Mouse (Mus musculus) hindbrain, embryonic 13.5 days (tissue): Measurements from ENCODE around the gene Mybpc2. TPM values are rescaled to one million over a fixed set of nuclear protein-coding genes. Genes with fewer than 3 reads are reported as not detected.

Experiments
- ATAC-seq: fragments of 200-750 bp; cut with Nextera tagmentation; 2 replicates; pipeline ENCODE4 v1.8.0; 2017; ENCODE audit warnings: moderate TSS enrichment; ENCODE audit not compliant: low FRiP score
- H3K27ac ChIP-seq: fragments of 300-500 bp; sonication (generic); 2 replicates; pipeline ENCODE4 v1.5.1; 2015; ENCODE audit warnings: inconsistent platforms, mild to moderate bottlenecking, moderate library complexity
- H3K27me3 ChIP-seq: fragments of 300-500 bp; sonication (generic); 2 replicates; pipeline ENCODE4 v1.6.1; 2015; ENCODE audit warnings: mild to moderate bottlenecking, inconsistent platforms
- H3K36me3 ChIP-seq: fragments of 300-500 bp; sonication (generic); 2 replicates; pipeline ENCODE4 v1.6.1; 2015; ENCODE audit warnings: mild to moderate bottlenecking, inconsistent platforms
- H3K4me1 ChIP-seq: fragments of 300-500 bp; sonication (generic); replicated peaks from 2 replicates; pipeline ENCODE4 v1.6.1; 2015; ENCODE audit warnings: inconsistent platforms
- H3K4me2 ChIP-seq: fragments of 300-500 bp; sonication (generic); 2 replicates; pipeline ENCODE4 v1.6.1; 2015; ENCODE audit warnings: inconsistent platforms, mild to moderate bottlenecking, moderate library complexity
- H3K4me3 ChIP-seq: fragments of 300-500 bp; sonication (generic); 2 replicates; pipeline ENCODE4 v1.5.1; 2015; ENCODE audit warnings: mild to moderate bottlenecking, inconsistent platforms
- H3K9ac ChIP-seq: fragments of 300-500 bp; sonication (generic); 2 replicates; pipeline ENCODE4 v1.6.1; 2015; ENCODE audit warnings: mild to moderate bottlenecking, inconsistent platforms
- H3K9me3 ChIP-seq: fragments of 300-500 bp; sonication (generic); 2 replicates; pipeline ENCODE4 v1.6.1; 2016; ENCODE audit warnings: inconsistent platforms
- whole genome bisulfite sequencing: fragments of 180-500 bp; shearing (Covaris S2); methylation state at CpG from one replicate; pipeline ENCODE4 v1.1.7; 2015; 5-methylcytosine and 5-hydroxymethylcytosine counted together
- polyA plus RNA-seq: library from polyadenylated mRNA; unstranded; fragments of >200 nt; fragmentation: Nextera tagmentation; extraction: Ambion mirVana; gene quantifications from 2 replicates; pipeline ENCODE4 v1.2.1, GENCODE M21; 2015

The Mybpc2 gene
- polyA plus RNA-seq, 1 experiment from 2014 or later, result 0.08 TPM

DNA sequence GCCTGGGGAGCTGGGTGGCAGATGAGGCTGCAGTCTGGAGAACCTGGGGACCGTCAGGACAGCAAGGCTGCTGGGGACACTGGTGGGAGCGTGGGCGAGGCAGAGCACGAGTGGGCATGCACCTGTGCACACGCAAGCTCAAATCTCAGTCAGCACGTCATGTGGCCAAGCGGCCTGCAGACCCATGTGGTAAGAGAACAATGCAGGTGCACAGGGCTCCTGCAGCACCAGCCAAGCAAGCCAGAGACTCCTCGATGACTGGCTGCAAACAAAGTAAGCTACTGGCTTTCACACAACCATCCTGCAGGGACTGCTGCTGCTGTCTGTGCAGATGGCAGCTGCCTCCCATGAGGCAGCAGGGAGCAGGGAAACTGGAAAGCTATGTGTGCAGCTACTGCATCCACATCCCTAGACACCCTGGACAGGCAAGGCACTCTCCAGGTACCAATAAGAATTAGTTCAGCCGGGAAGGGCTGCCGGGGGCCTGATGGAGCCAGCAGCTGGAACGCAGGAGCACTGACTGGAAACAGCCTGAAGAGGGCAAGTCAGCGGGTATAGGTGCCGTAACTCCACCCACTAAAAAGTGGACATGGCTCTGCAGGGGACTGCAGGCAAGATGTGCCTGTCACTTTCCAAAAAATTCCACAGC lies 37.4 kb downstream of the Mybpc2 start:
- Histone ChIP-seq H3K27me3 (peaks cover 11% of the 10 kb centered on the region), H3K36me3 (peaks cover 43% of the 10 kb centered on the region), H3K4me1 (peaks cover 23% of the 10 kb centered on the region), H3K9ac (peak overlapping the region; percentile 61), H3K4me3 (no peak overlapping the region), H3K27ac (peak overlapping the region; percentile 60), H3K4me2 (no peak overlapping the region), H3K9me3 (no peaks in the 10 kb centered on the region)
- ATAC-seq, result no peak
- 64% methylated on average over 13 of the region's 13 CpGs for WGBS

DNA sequence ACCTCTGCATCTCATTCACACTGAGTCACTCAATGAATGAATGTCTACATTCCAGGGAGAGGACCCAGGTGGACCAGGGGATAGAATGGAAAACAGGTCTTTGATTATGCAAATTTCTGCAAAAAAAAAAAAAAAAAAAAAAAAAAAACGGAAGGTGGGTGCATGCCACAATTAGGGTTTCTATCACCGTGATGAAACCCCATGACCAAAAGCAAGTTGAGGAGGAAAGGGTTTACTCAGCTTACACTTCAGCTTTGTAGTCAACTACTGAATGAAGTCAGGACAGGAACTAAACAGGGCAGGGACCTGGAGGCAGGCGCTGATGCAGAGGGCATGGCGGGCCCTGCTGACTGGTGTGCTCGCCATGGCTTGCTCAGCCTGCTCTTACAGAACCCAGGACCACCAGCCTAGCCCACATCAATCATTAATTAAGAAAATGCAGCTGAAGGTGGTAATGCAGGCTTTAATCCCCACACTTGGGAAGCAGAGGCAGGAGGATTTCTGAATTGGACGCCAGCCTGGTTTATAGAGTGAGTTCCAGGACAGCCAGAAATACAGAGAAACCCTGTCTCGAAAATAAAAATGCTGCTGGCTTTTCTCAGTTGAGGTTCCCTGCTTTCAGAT lies 38.8 kb downstream of the Mybpc2 start:
- Histone ChIP-seq H3K27ac (no peak overlapping the region), H3K4me2 (no peak overlapping the region), H3K4me1 (peaks cover 15% of the 10 kb centered on the region), H3K36me3 (peaks cover 29% of the 10 kb centered on the region), H3K4me3 (no peak overlapping the region), H3K9me3 (no peaks in the 10 kb centered on the region), H3K9ac (no peak overlapping the region), H3K27me3 (peaks cover 22% of the 10 kb centered on the region)
- ATAC-seq, result no peak; the same call in 1 of the 2 replicates
- 85% methylated on average over 7 of the region's 7 CpGs for WGBS

GRCm38 (mm10) chr7:44484841-44485571 lies 39.5 kb downstream of the Mybpc2 start:
- H3K4me1 ChIP-seq, result peaks cover 13% of the 10 kb centered on the region
- H3K27ac ChIP-seq, result 0 out of 2 replicates have a peak overlapping the region, but pooled peaks have one; percentile 12
- H3K36me3 ChIP-seq, result peaks cover 22% of the 10 kb centered on the region
- no peak overlapping the region for H3K9ac ChIP-seq
- peak; percentile 77 for ATAC-seq
- H3K4me2 ChIP-seq, result no peak overlapping the region
- no peaks in the 10 kb centered on the region for H3K9me3 ChIP-seq
- H3K4me3 ChIP-seq, result no peak overlapping the region
- peaks cover 28% of the 10 kb centered on the region for H3K27me3 ChIP-seq
- 36% methylated on average over 5 of the region's 5 CpGs for WGBS

GRCm38 (mm10) chr7:44484109-44484508 lies 40.3 kb downstream of the Mybpc2 start:
- no peak for ATAC-seq
- Histone ChIP-seq H3K4me2 (no peak overlapping the region), H3K9me3 (no peaks in the 10 kb centered on the region), H3K27me3 (peaks cover 37% of the 10 kb centered on the region), H3K4me3 (no peak overlapping the region), H3K36me3 (peaks cover 15% of the 10 kb centered on the region), H3K27ac (no peak overlapping the region), H3K4me1 (peaks cover 13% of the 10 kb centered on the region), H3K9ac (no peak overlapping the region)
- WGBS, result 96% methylated on average over 1 of the region's 1 CpGs

DNA sequence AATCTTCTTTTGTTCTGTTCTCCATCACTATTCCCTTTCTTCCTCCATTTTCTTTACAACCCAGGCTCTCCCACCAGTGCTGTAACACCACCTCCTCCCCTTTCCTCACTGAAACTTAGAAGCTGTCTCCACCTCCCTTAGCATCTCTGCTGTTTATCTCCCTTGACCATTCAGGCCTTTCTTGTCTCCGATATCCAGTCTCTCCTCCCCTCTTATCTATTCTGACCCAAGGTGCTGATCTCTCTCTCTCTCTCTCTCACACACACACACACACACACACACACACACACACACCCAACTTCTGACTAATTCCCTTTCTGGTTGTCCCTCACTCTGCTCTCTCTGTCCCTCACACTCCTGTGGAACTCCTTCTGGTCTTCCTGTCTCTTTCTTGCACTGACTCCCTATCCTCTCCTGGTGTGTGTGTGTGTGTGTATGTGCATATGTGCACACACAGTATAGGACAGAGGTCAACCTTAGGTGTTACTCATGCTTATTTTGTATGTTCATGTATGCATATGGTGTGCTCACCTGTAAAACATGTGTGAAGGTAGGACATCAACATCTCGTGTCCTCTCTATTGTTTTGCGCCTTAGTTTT lies 41.5 kb downstream of the Mybpc2 start:
- WGBS, result 73% methylated on average over 3 of the region's 3 CpGs
- Histone ChIP-seq H3K4me1 (peaks cover 9% of the 10 kb centered on the region), H3K36me3 (0 out of 2 replicates have a peak, but pooled peaks cover 3% of the 10 kb centered on the region), H3K27me3 (peaks cover 47% of the 10 kb centered on the region), H3K27ac (no peak overlapping the region), H3K9me3 (no peaks in the 10 kb centered on the region), H3K4me3 (no peak overlapping the region), H3K4me2 (no peak overlapping the region), H3K9ac (no peak overlapping the region)
- ATAC-seq, result no peak

DNA sequence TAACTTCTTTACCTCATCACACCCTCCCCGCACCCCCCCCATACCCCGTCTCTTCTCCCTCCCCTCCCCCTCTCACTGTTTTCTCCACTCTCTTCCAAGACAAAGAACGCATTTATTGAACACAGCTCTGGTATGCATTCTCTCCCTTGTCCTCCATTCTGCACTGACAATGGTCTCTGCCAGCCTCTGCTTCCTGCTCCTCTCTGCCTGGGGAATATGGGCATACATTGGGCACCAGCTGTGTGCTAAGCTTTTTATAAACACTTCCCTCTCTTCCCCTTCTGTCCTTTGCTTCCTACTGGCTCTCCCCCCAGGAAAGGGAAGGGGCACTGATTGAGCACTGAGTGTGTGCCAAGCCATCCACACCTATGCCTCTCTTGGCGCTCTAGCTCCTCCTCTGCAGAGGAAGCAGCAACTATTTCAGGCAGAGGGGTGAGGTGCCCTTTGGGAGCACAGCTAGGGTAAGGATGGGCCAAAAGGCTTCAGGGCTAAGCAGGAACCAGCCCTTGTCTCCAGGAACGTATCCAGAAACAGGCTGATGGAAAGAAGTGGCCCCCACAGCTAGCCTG lies 49.3 kb downstream of the Mybpc2 start:
- WGBS, result 30% methylated on average over 5 of the region's 5 CpGs
- H3K36me3 ChIP-seq, result no peaks in the 10 kb centered on the region
- peak; percentile 9; the same call in 1 of the 2 replicates for ATAC-seq
- H3K27ac ChIP-seq, result peak overlapping the region; percentile 82
- H3K27me3 ChIP-seq, result peaks cover 43% of the 10 kb centered on the region
- no peaks in the 10 kb centered on the region for H3K9me3 ChIP-seq
- no peak overlapping the region for H3K9ac ChIP-seq
- H3K4me1 ChIP-seq, result peaks cover 45% of the 10 kb centered on the region
- H3K4me2 ChIP-seq, result no peak overlapping the region
- H3K4me3 ChIP-seq, result no peak overlapping the region

DNA sequence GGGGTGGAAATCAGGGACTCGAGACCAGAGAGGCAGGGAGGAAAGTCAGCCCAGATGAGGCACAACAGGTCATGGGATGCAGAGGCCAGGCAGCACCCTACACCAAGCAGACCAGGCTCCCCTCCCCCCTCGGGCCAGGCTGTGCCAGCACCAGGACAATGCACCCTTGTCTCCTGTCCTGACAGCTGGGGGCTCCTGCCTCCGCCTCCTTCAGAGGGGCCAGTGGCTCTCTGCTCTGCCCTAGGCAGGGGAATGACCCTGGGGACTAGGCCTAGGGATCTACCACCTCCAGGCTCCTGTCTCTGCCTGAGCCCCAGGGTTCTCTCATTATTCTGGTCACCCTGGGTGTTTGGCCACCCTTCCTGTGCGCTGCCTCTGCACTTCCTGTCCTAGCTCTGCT lies 50.0 kb downstream of the Mybpc2 start:
- H3K4me2 ChIP-seq, result no peak overlapping the region
- peak overlapping the region; percentile 82 for H3K27ac ChIP-seq
- peaks cover 52% of the 10 kb centered on the region for H3K4me1 ChIP-seq
- peak overlapping the region; percentile 35; the same call in 1 of the 2 replicates for H3K9ac ChIP-seq
- H3K9me3 ChIP-seq, result no peaks in the 10 kb centered on the region
- no peaks in the 10 kb centered on the region for H3K36me3 ChIP-seq
- ATAC-seq, result peak; percentile 74
- H3K4me3 ChIP-seq, result no peak overlapping the region
- H3K27me3 ChIP-seq, result peaks cover 37% of the 10 kb centered on the region
- 13% methylated on average over 4 of the region's 4 CpGs for WGBS

DNA sequence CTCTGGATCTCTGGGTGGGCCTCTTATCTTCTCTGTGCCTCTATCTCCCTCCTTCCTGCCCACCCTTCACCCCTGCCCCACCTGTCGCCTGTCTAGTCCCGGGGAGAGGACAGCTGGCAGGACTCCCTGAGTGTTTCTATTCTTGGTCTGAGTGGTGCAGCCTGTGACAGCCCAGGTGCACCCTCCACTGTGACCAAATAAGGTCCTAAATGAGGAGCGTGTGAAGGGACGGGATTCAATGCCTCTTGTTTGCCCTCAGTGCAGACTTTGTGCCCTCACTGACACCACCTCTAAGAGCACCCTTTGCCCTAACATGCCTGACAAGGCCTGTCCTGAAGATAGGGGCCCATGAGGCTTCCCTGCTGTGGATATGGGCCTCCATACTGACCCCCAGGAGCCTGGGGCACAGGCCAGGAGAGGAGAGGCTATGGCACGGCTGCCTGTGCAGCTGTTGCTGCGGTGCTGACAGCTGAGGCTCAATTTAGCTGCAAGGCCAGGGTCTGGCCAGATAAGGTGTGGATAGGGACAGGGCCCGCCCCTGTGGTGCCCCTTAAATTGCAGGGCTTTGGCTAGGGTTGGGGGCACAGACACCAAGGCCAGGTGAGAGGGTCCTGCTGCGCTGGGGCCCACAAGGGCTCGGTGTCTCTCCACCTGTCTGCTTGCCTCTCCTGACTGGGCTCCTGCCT lies 51.4 kb downstream of the Mybpc2 start:
- 58% methylated on average over 9 of the region's 9 CpGs for WGBS
- no peaks in the 10 kb centered on the region for H3K9me3 ChIP-seq
- no peak for ATAC-seq
- peak overlapping the region; percentile 60 for H3K9ac ChIP-seq
- no peak overlapping the region for H3K27ac ChIP-seq
- peaks cover 25% of the 10 kb centered on the region for H3K27me3 ChIP-seq
- peaks cover 64% of the 10 kb centered on the region for H3K4me1 ChIP-seq
- no peaks in the 10 kb centered on the region for H3K36me3 ChIP-seq
- no peak overlapping the region for H3K4me2 ChIP-seq
- no peak overlapping the region for H3K4me3 ChIP-seq

- Histone ChIP-seq H3K27me3 (peaks cover 19% of the 10 kb centered on the region), H3K36me3 (no peaks in the 10 kb centered on the region), H3K9me3 (no peaks in the 10 kb centered on the region), H3K4me1 (peaks cover 68% of the 10 kb centered on the region), H3K4me3 (no peak overlapping the region), H3K9ac (no peak overlapping the region), H3K4me2 (no peak overlapping the region), H3K27ac (no peak overlapping the region)
- no peak for ATAC-seq
- WGBS, result 25% methylated on average over 1 of the region's 1 CpGs
Measured at GRCm38 (mm10) chr7:44472558-44472885, 51.9 kb downstream of the Mybpc2 start.

DNA sequence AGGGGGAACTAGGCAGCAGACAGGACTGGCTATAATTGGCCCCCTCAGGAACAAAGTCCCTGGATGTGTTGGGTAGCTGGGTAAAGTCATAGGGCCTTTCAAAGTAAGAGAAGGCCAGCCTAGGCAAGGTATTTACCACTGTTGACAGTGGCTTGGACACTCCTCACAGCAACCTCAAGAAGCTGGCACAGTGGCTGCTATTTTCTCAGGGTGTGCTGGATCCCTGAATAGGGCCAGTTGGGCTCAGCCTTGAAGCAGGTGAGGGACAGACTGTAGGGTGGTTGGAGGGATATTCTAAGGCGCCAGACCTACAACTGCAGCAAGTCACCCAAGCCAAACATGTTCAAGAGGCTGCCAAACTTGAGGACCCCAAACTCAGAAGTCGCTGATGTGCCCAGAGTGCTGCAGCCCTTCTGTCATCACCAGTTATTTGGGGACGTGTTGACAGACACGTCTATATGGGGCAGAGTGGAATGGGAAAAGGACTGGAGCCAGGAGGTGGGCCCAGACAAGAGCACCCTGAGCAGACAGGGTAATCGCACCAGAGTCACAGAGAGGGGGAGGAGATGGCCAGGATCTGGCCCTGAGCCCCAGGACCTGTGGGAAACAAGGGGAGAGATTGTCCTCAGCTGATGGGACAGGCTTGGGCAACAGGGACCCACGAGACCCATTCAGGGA lies 52.4 kb downstream of the Mybpc2 start:
- Histone ChIP-seq H3K27me3 (peaks cover 15% of the 10 kb centered on the region), H3K9ac (no peak overlapping the region), H3K4me3 (no peak overlapping the region), H3K4me2 (no peak overlapping the region), H3K36me3 (no peaks in the 10 kb centered on the region), H3K27ac (no peak overlapping the region; the same call in 1 of the 2 replicates), H3K9me3 (no peaks in the 10 kb centered on the region), H3K4me1 (peaks cover 73% of the 10 kb centered on the region)
- 57% methylated on average over 6 of the region's 6 CpGs for WGBS
- ATAC-seq, result no peak
